9 mouse cellular contexts compared by ENCODE assay signal in genomic region chr13:24576338-24577119, GRCm38 (mm10). TPM values are rescaled to one million over a fixed set of nuclear protein-coding genes. Genes with fewer than 3 reads are reported as not detected.
DNase-seq lines count a peak whose midpoint lies in the region; ATAC-seq lines count a peak whose summit lies in the region.
"Had no signal": no experiment of that assay in that cellular context is flagged by ENCODE, and none has a peak within 500 bp of the region (broad histone marks: within the 10 kb centered on the region; RNA-seq: fewer than 3 reads in every experiment).

No protein-coding gene starts in this region.

- no peak overlapping the region for H3K4me3 ChIP-seq in midbrain, embryonic 10.5 days
- H3K4me3 ChIP-seq: erythroblast, embryonic 14.5 days had no signal

- whole genome bisulfite sequencing in midbrain, embryonic 10.5 days, result 69% methylated on average over 11 of the region's 11 CpGs

- H3K9me3 ChIP-seq in midbrain, embryonic 10.5 days (replicated peaks), result no peaks in the 10 kb centered on the region

- H3K27ac ChIP-seq in midbrain, embryonic 10.5 days (replicated peaks), result peak overlapping the region; percentile 50

- H3K27me3 ChIP-seq in midbrain, embryonic 10.5 days (ENCODE audit: low read depth, poor library complexity, severe bottlenecking), result no peaks in the 10 kb centered on the region

- peaks cover 14% of the 10 kb centered on the region for H3K4me1 ChIP-seq in midbrain, embryonic 10.5 days

- H3K36me3 ChIP-seq in midbrain, embryonic 10.5 days, result no peaks in the 10 kb centered on the region

- ATAC-seq in common myeloid progenitor, adult 5-6 weeks (replicated peaks; ENCODE audit: low read depth, poor library complexity, severe bottlenecking), result peak; percentile 67

- DNase-seq in adrenal gland, postnatal 14 days, result peak; percentile 15
- DNase-seq in adrenal gland, adult 2 months, result no peak
- DNase-seq in frontal cortex, postnatal 25 days (ENCODE audit: low spot score in 2 of 2), result peak; percentile 39 to 50
- peak; percentile 40 to 54 for DNase-seq in layer of hippocampus, postnatal 25 days (ENCODE audit: extremely low spot score in 1 of 2, low spot score in 1 of 2)
- DNase-seq in midbrain, embryonic 10.5 days (ENCODE audit: low spot score), result peak; percentile 65
- peak; percentile 95 for DNase-seq in telencephalon, adult 2 months (ENCODE audit: low read depth, low spot score)
- DNase-seq in thymus, postnatal 10 days (ENCODE audit: low spot score in 2 of 2), result no peak

RNA-seq across cellular contexts. Expression of gene Ripor2, which starts 5.5 kb away (rescaled TPM):
- total RNA-seq in adrenal gland, postnatal 14 days (2021), result 3.4 and 20.0 TPM in 2 replicates
- 1 to 10 TPM; 4.6 to 5.7 TPM for total RNA-seq in adrenal gland, adult 2 months (2021)
- 0.92 and 2.3 TPM in 2 replicates for polyA plus RNA-seq in adrenal gland, adult 2 months (2012; rRNA removed)
- 57.2 and 64.6 TPM in 2 replicates for total RNA-seq in common myeloid progenitor, adult 5-6 weeks (2017)
- 10 to 100 TPM; 76.0 to 81.4 TPM for total RNA-seq in layer of hippocampus, postnatal 25 days (2021)
- 3.5 and 6.6 TPM in 2 replicates for polyA plus RNA-seq in midbrain, embryonic 10.5 days (2016; fragmentation: Nextera tagmentation; extraction: Ambion mirVana)

Comparison
In these comparisons a context has a peak if more than half of its experiments do, and no peak if none do; other contexts are left out.
1. DNase-seq: peak in adrenal gland, postnatal 14 days (single experiment), frontal cortex, postnatal 25 days (2 of 2), layer of hippocampus, postnatal 25 days (2 of 2), midbrain, embryonic 10.5 days (single experiment) and telencephalon, adult 2 months (single experiment); none in adrenal gland, adult 2 months (single experiment) and thymus, postnatal 10 days (0 of 2).